Mouse (Mus musculus): ENCODE results near the gene Trim37. TPM values are rescaled to one million over a fixed set of nuclear protein-coding genes. Genes with fewer than 3 reads are reported as not detected.

Gene Trim37
- polyA plus RNA-seq, 1 experiment from 2014 or later = 11.1 TPM

DNA sequence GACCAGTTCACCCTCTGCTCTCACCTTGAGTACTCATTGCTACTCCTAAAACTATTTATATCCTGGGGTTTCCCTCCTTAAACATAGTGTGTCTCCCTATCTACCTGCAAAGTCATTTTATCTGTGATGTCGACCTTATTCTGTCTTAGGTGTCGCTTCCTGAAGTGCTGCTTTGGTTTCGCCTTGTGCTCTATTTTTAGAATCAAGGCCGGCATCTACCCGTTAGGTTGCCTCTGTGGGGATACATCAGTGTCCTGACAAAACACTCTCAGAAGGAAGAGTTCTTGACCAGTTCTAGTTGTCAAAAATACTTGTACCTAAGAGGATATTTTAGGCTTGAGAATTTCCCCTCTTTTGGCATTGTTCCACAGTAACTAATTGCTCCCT lies 108.6 kb downstream of the Trim37 start:
- H3K36me3 ChIP-seq (ENCODE audit: insufficient read depth, low read length) = peaks cover 5% of the 10 kb centered on the region; the same call in 1 of the 2 replicates
- H3K27me3 ChIP-seq (replicated peaks; ENCODE audit: insufficient read depth, low read length) = no peaks in the 10 kb centered on the region
- no peak overlapping the region for H3K4me3 ChIP-seq (ENCODE audit: low read depth, low read length)
- DNase-seq (ENCODE audit: low spot score) (no peak), ATAC-seq (no peak)
- TF ChIP-seq CTCF (IDR thresholded peaks at IDR 0.05) (no peak), EP300 (IDR thresholded peaks at IDR 0.05) (no peak)
- 61% methylated on average over 5 of the region's 5 CpGs for WGBS
- no peak overlapping the region for H3K27ac ChIP-seq (ENCODE audit: low read length)
- H3K4me2 ChIP-seq (replicated peaks; ENCODE audit: low read depth, low read length) = no peak overlapping the region
- no peak overlapping the region for H3K9ac ChIP-seq (replicated peaks; ENCODE audit: low read depth)
- no peaks in the 10 kb centered on the region for H3K4me1 ChIP-seq (ENCODE audit: insufficient read depth, low read depth, low read length)
- H3K9me3 ChIP-seq (ENCODE audit: low read length) = no peaks in the 10 kb centered on the region

- H3K27me3 ChIP-seq (replicated peaks; ENCODE audit: insufficient read depth, low read length) = no peaks in the 10 kb centered on the region
- no peaks in the 10 kb centered on the region for H3K9me3 ChIP-seq (ENCODE audit: low read length)
- no peak overlapping the region for H3K27ac ChIP-seq (ENCODE audit: low read length)
- no peak for ATAC-seq
- no peak for DNase-seq (ENCODE audit: low spot score)
- H3K9ac ChIP-seq (replicated peaks; ENCODE audit: low read depth) = no peak overlapping the region
- no peaks in the 10 kb centered on the region for H3K4me1 ChIP-seq (ENCODE audit: insufficient read depth, low read depth, low read length)
- no peak overlapping the region for H3K4me3 ChIP-seq (ENCODE audit: low read depth, low read length)
- WGBS = 81% methylated on average over 7 of the region's 7 CpGs
- H3K36me3 ChIP-seq (ENCODE audit: insufficient read depth, low read length) = peaks cover 5% of the 10 kb centered on the region; the same call in 1 of the 2 replicates
- no peak overlapping the region for H3K4me2 ChIP-seq (replicated peaks; ENCODE audit: low read depth, low read length)
- TF ChIP-seq EP300 (IDR thresholded peaks at IDR 0.05) = no peak
- TF ChIP-seq CTCF (IDR thresholded peaks at IDR 0.05) = no peak
These were observed 112.1 kb downstream of the Trim37 start for GRCm38 (mm10) chr11:87238891-87239530.

DNA sequence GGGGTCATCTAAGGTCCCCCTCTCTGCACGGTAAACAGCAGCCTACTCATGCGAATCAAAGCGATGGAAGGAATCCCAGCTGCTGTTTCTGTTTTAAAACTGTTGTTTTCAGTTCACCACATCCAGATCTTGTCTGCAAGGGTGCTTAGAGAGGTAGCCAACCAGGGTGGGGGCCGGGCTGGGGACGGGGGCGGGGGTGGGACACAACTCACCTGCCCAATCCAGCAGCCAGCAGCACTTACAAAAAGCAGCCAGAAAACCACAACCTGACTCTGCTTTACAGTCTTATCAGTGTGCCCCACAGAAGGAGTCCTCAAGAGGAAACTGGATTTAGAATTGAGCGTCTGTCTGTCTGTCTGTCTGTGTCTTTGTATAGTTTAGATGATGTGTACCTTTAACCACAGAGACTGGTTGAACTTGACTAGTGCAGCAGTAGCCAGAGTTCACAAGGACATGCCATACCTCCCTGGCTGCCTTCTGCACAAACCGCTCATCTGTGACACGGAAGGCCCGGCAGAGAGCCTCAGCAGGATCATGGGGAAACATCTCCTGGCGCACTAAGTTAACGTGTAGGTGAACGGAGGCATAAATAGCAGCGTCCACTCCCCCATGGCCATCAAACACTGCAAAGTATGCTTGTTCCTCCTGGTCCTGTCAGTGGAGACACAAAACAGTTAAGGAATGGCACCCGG lies 113.4 kb downstream of the Trim37 start:
- Histone ChIP-seq H3K4me1 (ENCODE audit: insufficient read depth, low read depth, low read length) (no peaks in the 10 kb centered on the region), H3K27me3 (replicated peaks; ENCODE audit: insufficient read depth, low read length) (no peaks in the 10 kb centered on the region), H3K9me3 (ENCODE audit: low read length) (no peaks in the 10 kb centered on the region), H3K9ac (replicated peaks; ENCODE audit: low read depth) (no peak overlapping the region), H3K36me3 (ENCODE audit: insufficient read depth, low read length) (no peaks in the 10 kb centered on the region), H3K4me2 (replicated peaks; ENCODE audit: low read depth, low read length) (no peak overlapping the region), H3K4me3 (ENCODE audit: low read depth, low read length) (no peak overlapping the region), H3K27ac (ENCODE audit: low read length) (no peak overlapping the region)
- 86% methylated on average over 15 of the region's 15 CpGs for WGBS
- ATAC-seq (no peak), DNase-seq (ENCODE audit: low spot score) (no peak)
- TF ChIP-seq EP300 (IDR thresholded peaks at IDR 0.05) (no peak), CTCF (IDR thresholded peaks at IDR 0.05) (no peak)

GRCm38 (mm10) chr11:87240833-87241215 lies 113.9 kb downstream of the Trim37 start:
- Histone ChIP-seq H3K9ac (replicated peaks; ENCODE audit: low read depth) (no peak overlapping the region), H3K27ac (ENCODE audit: low read length) (no peak overlapping the region), H3K4me1 (ENCODE audit: insufficient read depth, low read depth, low read length) (no peaks in the 10 kb centered on the region), H3K36me3 (ENCODE audit: insufficient read depth, low read length) (no peaks in the 10 kb centered on the region), H3K4me3 (ENCODE audit: low read depth, low read length) (no peak overlapping the region), H3K4me2 (replicated peaks; ENCODE audit: low read depth, low read length) (no peak overlapping the region), H3K9me3 (ENCODE audit: low read length) (no peaks in the 10 kb centered on the region), H3K27me3 (replicated peaks; ENCODE audit: insufficient read depth, low read length) (no peaks in the 10 kb centered on the region)
- TF ChIP-seq EP300 (IDR thresholded peaks at IDR 0.05) = no peak
- no peak for TF ChIP-seq CTCF (IDR thresholded peaks at IDR 0.05)
- DNase-seq (ENCODE audit: low spot score) = no peak
- no peak for ATAC-seq
- 86% methylated on average over 4 of the region's 4 CpGs for WGBS

DNA sequence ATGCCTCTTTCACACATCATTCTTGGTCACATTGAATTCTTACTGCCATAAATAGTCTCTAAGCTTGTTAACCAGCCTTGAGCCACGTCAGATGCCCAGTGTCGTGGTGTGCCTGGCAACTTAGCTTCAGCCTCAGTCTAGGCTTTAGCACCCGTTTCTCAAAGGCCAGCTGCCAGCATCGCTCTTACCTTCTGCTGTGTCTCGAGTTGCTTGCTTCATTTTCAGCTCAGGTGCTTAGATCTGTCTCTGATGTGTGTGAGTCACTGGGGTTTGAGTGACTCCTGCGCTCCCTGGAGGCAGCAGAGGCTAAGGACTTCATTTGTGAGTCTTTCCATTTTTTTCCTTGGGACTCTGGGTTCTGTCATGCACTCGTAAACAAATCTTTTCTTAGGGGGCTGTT lies 114.4 kb downstream of the Trim37 start:
- Histone ChIP-seq H3K4me3 (ENCODE audit: low read depth, low read length) (no peak overlapping the region), H3K4me1 (ENCODE audit: insufficient read depth, low read depth, low read length) (no peaks in the 10 kb centered on the region), H3K9me3 (ENCODE audit: low read length) (no peaks in the 10 kb centered on the region), H3K27me3 (replicated peaks; ENCODE audit: insufficient read depth, low read length) (no peaks in the 10 kb centered on the region), H3K4me2 (replicated peaks; ENCODE audit: low read depth, low read length) (no peak overlapping the region), H3K36me3 (ENCODE audit: insufficient read depth, low read length) (no peaks in the 10 kb centered on the region), H3K9ac (replicated peaks; ENCODE audit: low read depth) (no peak overlapping the region), H3K27ac (ENCODE audit: low read length) (no peak overlapping the region)
- TF ChIP-seq EP300 (IDR thresholded peaks at IDR 0.05) = no peak
- TF ChIP-seq CTCF (IDR thresholded peaks at IDR 0.05) = 0 out of 2 replicates have a peak, but pooled peaks have one; percentile 5
- ATAC-seq = no peak
- 72% methylated on average over 7 of the region's 7 CpGs for WGBS
- DNase-seq (ENCODE audit: low spot score) = no peak

GRCm38 (mm10) chr11:87245171-87245840 lies 118.4 kb downstream of the Trim37 start:
- H3K36me3 ChIP-seq (ENCODE audit: insufficient read depth, low read length) = no peaks in the 10 kb centered on the region
- DNase-seq (ENCODE audit: low spot score) = no peak
- TF ChIP-seq EP300 (IDR thresholded peaks at IDR 0.05) = no peak
- no peak for TF ChIP-seq CTCF (IDR thresholded peaks at IDR 0.05)
- no peaks in the 10 kb centered on the region for H3K27me3 ChIP-seq (replicated peaks; ENCODE audit: insufficient read depth, low read length)
- no peaks in the 10 kb centered on the region for H3K9me3 ChIP-seq (ENCODE audit: low read length)
- no peak overlapping the region for H3K4me3 ChIP-seq (ENCODE audit: low read depth, low read length)
- no peak overlapping the region for H3K9ac ChIP-seq (replicated peaks; ENCODE audit: low read depth)
- no peak overlapping the region for H3K4me2 ChIP-seq (replicated peaks; ENCODE audit: low read depth, low read length)
- WGBS = 62% methylated on average over 9 of the region's 9 CpGs
- no peaks in the 10 kb centered on the region for H3K4me1 ChIP-seq (ENCODE audit: insufficient read depth, low read depth, low read length)
- no peak for ATAC-seq
- no peak overlapping the region for H3K27ac ChIP-seq (ENCODE audit: low read length)
